Mouse (Mus musculus) olfactory bulb, adult 2 months (tissue): ENCODE data around the gene Fam229a.

Experiments
- CTCF ChIP-seq: fragments of 200-500 bp; IDR thresholded peaks from 2 replicates; pipeline ENCODE4 v1.5.1; 2012; ENCODE audit warnings: low read depth, mild to moderate bottlenecking, low read length, moderate library complexity; ENCODE audit not compliant: insufficient read depth
- POLR2A ChIP-seq: fragments of 200-500 bp; IDR thresholded peaks from 2 replicates; pipeline ENCODE4 v1.6.1; 2012; ENCODE audit warnings: mild to moderate bottlenecking, low read depth, low read length, moderate library complexity; ENCODE audit not compliant: insufficient read depth

- TF ChIP-seq POLR2A (no peak), CTCF (no peak)
Observed at GRCm38 (mm10) chr4:129459726-129460125, 31.3 kb upstream of the Fam229a start.
